Comparison of ENCODE assay signal across 8 mouse cellular contexts in the genomic region with DNA sequence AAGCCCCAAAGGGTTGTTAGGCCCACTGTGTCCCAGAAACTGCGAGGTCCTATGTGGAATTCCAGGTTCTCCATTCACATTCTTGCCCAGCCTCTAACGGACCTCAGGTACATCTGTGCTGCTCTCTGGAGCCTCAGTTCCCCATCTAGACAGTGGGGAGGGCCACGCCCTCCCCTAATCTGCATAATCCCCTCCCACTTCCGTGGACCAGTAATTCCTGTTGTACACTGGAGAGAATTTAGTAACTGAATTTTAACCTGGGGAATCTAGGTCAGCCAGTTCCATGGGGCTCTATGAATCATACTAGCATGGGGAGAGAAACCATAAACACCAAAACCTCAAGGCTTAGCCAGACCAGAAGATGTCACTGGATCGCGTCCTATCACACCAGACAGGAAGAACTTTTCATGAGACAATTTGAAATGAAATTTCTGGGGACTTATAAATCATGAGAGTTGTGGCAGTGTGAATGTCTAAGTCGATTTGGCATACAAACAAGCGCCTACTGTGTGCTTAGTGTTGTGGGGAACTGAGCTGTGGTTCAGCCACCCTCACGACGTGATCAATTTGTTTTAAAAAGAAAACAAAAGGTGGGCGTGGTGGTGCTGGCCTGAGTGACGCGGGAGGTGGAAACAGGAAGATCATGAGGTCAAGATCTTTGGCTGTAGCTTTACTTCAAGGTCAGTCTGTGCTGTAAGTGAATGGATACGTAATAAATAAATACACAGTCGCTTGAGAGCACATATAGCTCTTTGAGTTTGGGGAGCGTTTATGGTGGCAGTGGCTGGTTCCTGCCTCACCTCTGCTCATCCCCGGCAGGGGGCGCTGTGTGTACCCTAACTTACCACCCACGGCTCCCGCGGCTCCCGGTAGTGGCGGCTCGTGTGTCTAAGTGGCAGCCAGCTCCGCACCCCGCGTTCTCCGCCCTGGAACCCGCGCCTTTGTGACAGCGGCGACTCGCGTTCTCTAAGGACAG. TPM values are rescaled to one million over a fixed set of nuclear protein-coding genes. Genes with fewer than 3 reads are reported as not detected.
A peak's percentile ranks its signal among the peaks of the same experiment; 100 is the strongest.
DNase-seq lines count a peak whose midpoint lies in the region; ATAC-seq lines count a peak whose summit lies in the region.

No protein-coding gene starts in this region.

- intact Hi-C loops in left cerebral cortex, postnatal 10 days (cut with DNase I), result loop anchor here (5.0 kb wide), 2 partner anchors 46 to 221 kb away; partner anchors contain the start of genes Rad9b and Vps29

- peak; percentile 76 for ATAC-seq in activated CD4-positive, CD25-positive, alpha-beta regulatory T cell, adult 4 months
- peak; percentile 73 for ATAC-seq in megakaryocyte progenitor cell, adult 5-6 weeks (replicated peaks; ENCODE audit: poor library complexity)

- peak; percentile 88 for DNase-seq in embryo, embryonic 10 days (ENCODE audit: low spot score)
- peak; percentile 94 for DNase-seq in gastrocnemius, postnatal 10 days
- peak; percentile 97 for DNase-seq in induced T-regulatory cell, adult 2 months (ENCODE audit: low read depth)
- DNase-seq in left cerebral cortex, postnatal 10 days (ENCODE audit: extremely low spot score in 1 of 2, low spot score in 2 of 2), result peak; percentile 80 to 90
- DNase-seq in right cerebral cortex, postnatal 10 days (ENCODE audit: low spot score in 2 of 2), result peak; percentile 84 to 92
- DNase-seq in urinary bladder, postnatal 14 days (ENCODE audit: low spot score), result peak; percentile 89

RNA-seq across cellular contexts. Expression of gene Ccdc63, which starts 9.3 kb away (rescaled TPM):
- 1 to 10 TPM in 1 of 2 experiments, not detected in 1; 1.0 TPM for polyA plus RNA-seq in activated CD4-positive, CD25-positive, alpha-beta regulatory T cell, adult 4 months (2017; shearing (Covaris generic))
- not detected for total RNA-seq in gastrocnemius, postnatal 10 days (2021)
- 1 to 10 TPM in 1 of 2 experiments, under 1 TPM in 1; 0.24 to 1.2 TPM for total RNA-seq in left cerebral cortex, postnatal 10 days (2021)
- 0.51 and 0.52 TPM in 2 replicates for total RNA-seq in megakaryocyte progenitor cell, adult 5-6 weeks (2015)
- total RNA-seq in megakaryocyte progenitor cell, adult 5-6 weeks (2017), result 1.5 and 3.5 TPM in 2 replicates

RNA-seq across cellular contexts. Expression of gene Ppp1cc, which starts 26.7 kb away (rescaled TPM):
- polyA plus RNA-seq in activated CD4-positive, CD25-positive, alpha-beta regulatory T cell, adult 4 months (2017; shearing (Covaris generic)), result 10 to 100 TPM; 44.5 to 70.3 TPM
- 100 to 1,000 TPM; 144 to 156 TPM for total RNA-seq in gastrocnemius, postnatal 10 days (2021)
- total RNA-seq in left cerebral cortex, postnatal 10 days (2021), result 100 to 1,000 TPM; 170 to 190 TPM
- 431 and 436 TPM in 2 replicates for total RNA-seq in megakaryocyte progenitor cell, adult 5-6 weeks (2015)
- total RNA-seq in megakaryocyte progenitor cell, adult 5-6 weeks (2017), result 207 and 219 TPM in 2 replicates

RNA-seq across cellular contexts. Expression of gene Myl2, which starts 30.6 kb away (rescaled TPM):
- polyA plus RNA-seq in activated CD4-positive, CD25-positive, alpha-beta regulatory T cell, adult 4 months (2017; shearing (Covaris generic)), result not detected
- total RNA-seq in gastrocnemius, postnatal 10 days (2021), result 100 to 1,000 TPM; 526 to 721 TPM
- 1 to 10 TPM in 1 of 2 experiments, under 1 TPM in 1; 0.97 to 1.4 TPM for total RNA-seq in left cerebral cortex, postnatal 10 days (2021)
- total RNA-seq in megakaryocyte progenitor cell, adult 5-6 weeks (2015), result not detected in 2 replicates
- not detected in 2 replicates for total RNA-seq in megakaryocyte progenitor cell, adult 5-6 weeks (2017)

Comparison
In these comparisons a context has a peak if more than half of its experiments do, and no peak if none do; other contexts are left out.
1. Peak in every context shown above with its lines: DNase-seq and ATAC-seq.
2. RNA of gene Myl2, which starts 30.6 kb away (total RNA-seq): 526 to 721 TPM in gastrocnemius, postnatal 10 days; 0.97 to 1.4 TPM in left cerebral cortex, postnatal 10 days and not detected in megakaryocyte progenitor cell, adult 5-6 weeks; every median in the first group is over 100 times any median in the second.